Mouse (Mus musculus): ENCODE measurements around the gene Cebpa. TPM values are rescaled to one million over a fixed set of nuclear protein-coding genes. Genes with fewer than 3 reads are reported as not detected.

Gene Cebpa
- polyA plus RNA-seq, 1 experiment from 2014 or later: 1.1 TPM

DNA sequence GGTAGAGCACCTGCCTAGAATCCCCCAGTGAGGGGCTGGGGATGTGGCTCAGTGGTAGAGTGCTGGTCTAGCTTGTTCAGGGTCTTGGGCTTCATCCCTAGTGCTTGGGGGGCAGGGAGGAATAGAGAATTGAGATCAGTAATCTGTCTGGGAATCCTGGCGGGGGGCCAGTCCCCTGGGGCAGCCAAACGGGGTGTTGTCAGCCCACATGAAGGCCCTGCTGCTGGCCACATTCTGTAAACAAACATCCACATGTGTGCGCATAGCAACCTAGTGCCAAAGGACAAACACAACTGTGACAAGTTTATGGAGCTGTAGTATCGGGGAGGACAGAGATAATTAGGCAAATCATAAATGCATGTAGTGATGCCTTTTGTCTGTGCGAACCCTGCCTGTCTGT, 15.5 kb downstream of the Cebpa start:
- H3K4me2 ChIP-seq: no peak overlapping the region
- peaks cover 3% of the 10 kb centered on the region; the same call in 1 of the 2 replicates for H3K27me3 ChIP-seq
- no peaks in the 10 kb centered on the region for H3K36me3 ChIP-seq
- no peak overlapping the region for H3K9ac ChIP-seq
- H3K9me3 ChIP-seq: no peaks in the 10 kb centered on the region
- WGBS: 33% methylated on average over 5 of the region's 5 CpGs
- no peak for ATAC-seq (ENCODE audit: low FRiP score, low read depth)
- H3K4me1 ChIP-seq (replicated peaks): no peaks in the 10 kb centered on the region
- no peak overlapping the region for H3K4me3 ChIP-seq
- H3K27ac ChIP-seq (replicated peaks): no peak overlapping the region

- no peak for ATAC-seq (ENCODE audit: low FRiP score, low read depth)
- no peak overlapping the region for H3K4me2 ChIP-seq
- 75% methylated on average over 1 of the region's 1 CpGs for WGBS
Observed at GRCm38 (mm10) chr7:35137524-35137923, 18.4 kb downstream of the Cebpa start.

GRCm38 (mm10) chr7:35138481-35138880, 19.4 kb downstream of the Cebpa start:
- Histone ChIP-seq H3K27ac (replicated peaks) (no peak overlapping the region), H3K4me2 (no peak overlapping the region), H3K27me3 (no peaks in the 10 kb centered on the region), H3K9me3 (no peaks in the 10 kb centered on the region), H3K4me3 (no peak overlapping the region), H3K36me3 (no peaks in the 10 kb centered on the region), H3K9ac (no peak overlapping the region), H3K4me1 (replicated peaks) (no peaks in the 10 kb centered on the region)
- WGBS: 67% methylated on average over 4 of the region's 4 CpGs
- ATAC-seq (ENCODE audit: low FRiP score, low read depth): no peak

More at GRCm38 (mm10) chr7:35137524-35137923, 18.4 kb downstream of the Cebpa start:
- H3K4me3 ChIP-seq: no peak overlapping the region
- H3K27ac ChIP-seq (replicated peaks): no peak overlapping the region
- no peaks in the 10 kb centered on the region for H3K4me1 ChIP-seq (replicated peaks)
- no peaks in the 10 kb centered on the region for H3K9me3 ChIP-seq
- H3K36me3 ChIP-seq: no peaks in the 10 kb centered on the region
- H3K9ac ChIP-seq: no peak overlapping the region
- peaks cover 3% of the 10 kb centered on the region; the same call in 1 of the 2 replicates for H3K27me3 ChIP-seq

- no peak for ATAC-seq (ENCODE audit: low FRiP score, low read depth)
- H3K4me1 ChIP-seq (replicated peaks): no peaks in the 10 kb centered on the region
- no peak overlapping the region for H3K27ac ChIP-seq (replicated peaks)
- no peak overlapping the region for H3K4me3 ChIP-seq
- 85% methylated on average over 5 of the region's 5 CpGs for WGBS
- no peaks in the 10 kb centered on the region for H3K27me3 ChIP-seq
- H3K9me3 ChIP-seq: no peaks in the 10 kb centered on the region
- no peak overlapping the region for H3K4me2 ChIP-seq
- no peaks in the 10 kb centered on the region for H3K36me3 ChIP-seq
- H3K9ac ChIP-seq: no peak overlapping the region
Observed at GRCm38 (mm10) chr7:35139880-35140279, 20.8 kb downstream of the Cebpa start.

DNA sequence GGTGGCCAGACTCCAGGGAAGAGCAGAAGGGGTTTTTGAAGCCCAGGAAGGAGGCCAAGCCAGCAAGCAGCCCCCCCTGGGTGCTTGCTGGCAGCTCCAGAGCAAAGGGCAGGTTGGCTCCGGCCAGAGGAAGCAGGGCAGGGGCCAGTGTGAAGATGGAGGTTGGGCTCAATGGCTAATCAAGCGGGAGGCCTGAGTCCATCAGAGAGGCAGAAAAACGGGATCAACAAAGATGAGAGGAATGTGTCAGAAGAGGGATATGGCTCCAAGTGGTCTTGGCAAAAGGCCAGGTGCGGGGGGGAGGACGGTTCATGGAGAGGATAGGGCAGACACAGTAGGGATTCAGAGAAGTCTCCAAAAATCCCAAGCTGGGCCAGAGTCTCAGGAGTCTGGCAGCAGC, 22.4 kb downstream of the Cebpa start:
- Histone ChIP-seq H3K9ac (no peak overlapping the region), H3K4me1 (replicated peaks) (no peaks in the 10 kb centered on the region), H3K36me3 (no peaks in the 10 kb centered on the region), H3K4me3 (no peak overlapping the region), H3K27ac (replicated peaks) (no peak overlapping the region), H3K27me3 (no peaks in the 10 kb centered on the region), H3K4me2 (no peak overlapping the region), H3K9me3 (no peaks in the 10 kb centered on the region)
- WGBS: 61% methylated on average over 5 of the region's 5 CpGs
- no peak for ATAC-seq (ENCODE audit: low FRiP score, low read depth)

GRCm38 (mm10) chr7:35142522-35142921, 23.4 kb downstream of the Cebpa start:
- H3K4me2 ChIP-seq: no peak overlapping the region
- WGBS: 81% methylated on average over 8 of the region's 8 CpGs
- no peak overlapping the region for H3K9ac ChIP-seq
- no peak overlapping the region for H3K4me3 ChIP-seq
- no peaks in the 10 kb centered on the region for H3K27me3 ChIP-seq
- H3K27ac ChIP-seq (replicated peaks): no peak overlapping the region
- no peaks in the 10 kb centered on the region for H3K9me3 ChIP-seq
- H3K36me3 ChIP-seq: no peaks in the 10 kb centered on the region
- ATAC-seq (ENCODE audit: low FRiP score, low read depth): no peak
- no peaks in the 10 kb centered on the region for H3K4me1 ChIP-seq (replicated peaks)

DNA sequence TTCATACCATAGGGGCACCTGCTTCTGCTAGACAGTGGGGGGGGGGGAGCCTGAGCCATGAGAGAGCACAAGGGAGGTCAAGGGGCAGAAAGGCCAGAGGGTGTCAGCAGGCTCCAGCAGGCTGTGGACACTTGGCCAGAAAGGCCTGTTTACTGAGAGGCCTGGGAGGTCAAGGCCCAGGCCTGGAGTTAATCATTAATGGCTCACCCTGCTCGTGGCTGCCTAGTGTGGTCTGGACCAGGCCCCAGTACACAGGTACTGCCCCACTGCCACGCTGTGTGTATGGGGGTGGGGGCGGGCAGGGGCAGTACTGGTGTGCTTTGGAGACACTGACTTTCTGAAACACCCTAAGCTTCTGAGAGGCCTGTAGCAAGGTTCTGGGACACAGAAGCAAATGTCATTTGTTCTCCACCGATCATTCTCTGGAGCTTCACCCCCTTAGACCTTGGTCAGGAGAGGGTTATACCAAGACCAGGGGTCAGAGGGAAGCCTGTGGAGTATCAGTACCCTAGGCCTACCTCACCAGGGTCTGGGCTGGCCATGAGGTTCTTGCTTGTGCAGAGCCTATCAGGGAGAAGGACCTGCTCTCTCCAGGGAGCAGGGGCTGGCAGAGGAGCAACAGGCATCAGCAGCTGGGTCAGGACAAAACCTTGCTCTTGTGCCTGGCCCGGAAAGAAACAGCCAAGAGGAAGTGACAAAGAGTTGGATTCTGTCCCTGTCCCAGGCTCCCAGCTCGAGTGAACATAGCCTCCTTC, 24.9 kb downstream of the Cebpa start:
- no peak overlapping the region for H3K4me2 ChIP-seq
- WGBS: 68% methylated on average over 6 of the region's 6 CpGs
- H3K9me3 ChIP-seq: no peaks in the 10 kb centered on the region
- no peak overlapping the region for H3K4me3 ChIP-seq
- H3K9ac ChIP-seq: no peak overlapping the region
- ATAC-seq (ENCODE audit: low FRiP score, low read depth): no peak
- no peaks in the 10 kb centered on the region for H3K27me3 ChIP-seq
- no peaks in the 10 kb centered on the region for H3K4me1 ChIP-seq (replicated peaks)
- H3K36me3 ChIP-seq: no peaks in the 10 kb centered on the region
- no peak overlapping the region for H3K27ac ChIP-seq (replicated peaks)

DNA sequence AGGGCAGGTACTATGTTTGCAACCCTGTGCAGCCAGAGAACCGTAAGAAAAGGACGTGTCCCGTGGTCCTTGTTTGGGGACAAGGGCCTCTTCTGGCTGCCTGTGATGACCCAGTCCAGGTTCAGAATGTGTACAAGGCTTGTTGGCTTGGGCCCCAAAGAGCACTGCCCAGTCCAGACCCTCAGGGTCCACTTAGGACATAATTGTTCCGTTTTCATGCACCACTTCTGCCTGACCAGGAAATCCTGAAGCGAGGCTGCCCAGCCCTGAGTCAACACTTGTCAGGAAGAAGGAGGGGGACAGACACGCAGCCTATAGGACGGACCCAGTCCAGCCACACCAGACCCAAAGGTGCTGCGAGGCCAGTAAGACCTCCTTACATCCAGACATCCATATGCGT, 26.0 kb downstream of the Cebpa start:
- H3K9me3 ChIP-seq: no peaks in the 10 kb centered on the region
- no peak overlapping the region for H3K9ac ChIP-seq
- H3K36me3 ChIP-seq: no peaks in the 10 kb centered on the region
- H3K27ac ChIP-seq (replicated peaks): no peak overlapping the region
- H3K4me2 ChIP-seq: no peak overlapping the region
- H3K4me3 ChIP-seq: no peak overlapping the region
- H3K4me1 ChIP-seq (replicated peaks): no peaks in the 10 kb centered on the region
- ATAC-seq (ENCODE audit: low FRiP score, low read depth): no peak
- H3K27me3 ChIP-seq: no peaks in the 10 kb centered on the region
- WGBS: 81% methylated on average over 9 of the region's 9 CpGs

DNA sequence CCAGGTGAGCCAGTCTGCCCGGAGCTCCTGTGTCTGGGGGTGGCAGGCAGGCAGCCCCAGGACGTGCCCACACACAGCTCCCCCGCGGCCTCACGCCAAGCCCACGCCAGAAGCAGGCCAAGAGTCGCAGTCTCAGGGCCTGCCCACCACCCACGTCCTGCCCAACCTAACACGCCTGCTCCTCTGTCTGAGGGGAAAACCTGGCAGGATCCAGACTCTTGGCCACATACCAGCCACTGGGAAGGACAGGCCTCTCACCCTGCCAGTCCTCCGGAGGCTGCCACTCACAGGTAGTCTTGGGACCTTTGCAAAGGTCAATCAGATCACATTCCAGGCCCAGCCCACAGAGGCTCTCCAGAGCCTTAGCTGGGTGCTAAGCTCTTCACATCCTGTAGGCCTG, 27.2 kb downstream of the Cebpa start:
- Histone ChIP-seq H3K27me3 (no peaks in the 10 kb centered on the region), H3K4me2 (no peak overlapping the region), H3K4me1 (replicated peaks) (no peaks in the 10 kb centered on the region), H3K9me3 (no peaks in the 10 kb centered on the region), H3K36me3 (no peaks in the 10 kb centered on the region), H3K27ac (replicated peaks) (no peak overlapping the region), H3K9ac (no peak overlapping the region), H3K4me3 (no peak overlapping the region)
- WGBS: 82% methylated on average over 10 of the region's 10 CpGs
- ATAC-seq (ENCODE audit: low FRiP score, low read depth): no peak

DNA sequence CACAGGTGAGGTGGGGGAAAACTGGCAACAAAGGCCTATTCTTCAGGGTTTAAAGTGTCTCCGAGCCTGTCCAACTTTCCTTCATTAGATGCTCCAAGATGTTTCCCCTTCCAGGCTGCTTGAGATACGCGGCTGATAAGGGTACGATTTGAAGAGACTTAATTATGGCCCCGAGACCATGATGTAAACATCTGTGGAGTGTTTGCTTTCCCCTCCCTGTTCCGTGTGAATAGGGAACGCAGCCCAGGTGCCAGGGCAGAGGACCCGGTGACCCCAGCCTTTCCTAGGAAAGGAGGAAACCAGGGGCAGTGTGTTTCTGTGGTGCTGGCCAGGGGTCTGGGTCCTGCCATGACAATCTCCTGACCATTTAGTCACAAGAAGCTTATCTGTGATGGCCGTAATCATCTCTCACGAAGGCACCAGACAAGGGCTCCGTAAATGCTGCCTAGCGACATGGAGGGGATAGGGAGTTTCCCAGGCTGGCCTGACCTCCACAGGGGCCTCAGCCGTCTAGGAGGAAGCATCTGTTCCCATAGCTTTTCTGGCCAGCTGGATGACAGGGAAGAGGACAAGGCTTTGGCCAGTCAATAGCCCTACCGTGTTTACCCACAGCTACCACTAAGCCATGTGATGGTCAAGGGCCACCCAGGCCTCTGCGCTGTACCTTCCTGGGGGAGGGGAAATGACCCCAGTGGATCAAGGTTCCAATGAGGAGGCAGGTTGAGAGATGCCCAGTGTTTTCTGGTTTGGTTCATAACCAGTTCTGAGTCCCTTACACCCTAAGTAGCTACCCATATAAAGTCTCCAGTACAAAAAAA, 30.7 kb downstream of the Cebpa start:
- Histone ChIP-seq H3K9me3 (no peaks in the 10 kb centered on the region), H3K27me3 (no peaks in the 10 kb centered on the region), H3K9ac (no peak overlapping the region), H3K4me2 (no peak overlapping the region), H3K4me3 (no peak overlapping the region), H3K4me1 (replicated peaks) (no peaks in the 10 kb centered on the region), H3K36me3 (no peaks in the 10 kb centered on the region), H3K27ac (replicated peaks) (no peak overlapping the region)
- 76% methylated on average over 15 of the region's 15 CpGs for WGBS
- ATAC-seq (ENCODE audit: low FRiP score, low read depth): no peak

DNA sequence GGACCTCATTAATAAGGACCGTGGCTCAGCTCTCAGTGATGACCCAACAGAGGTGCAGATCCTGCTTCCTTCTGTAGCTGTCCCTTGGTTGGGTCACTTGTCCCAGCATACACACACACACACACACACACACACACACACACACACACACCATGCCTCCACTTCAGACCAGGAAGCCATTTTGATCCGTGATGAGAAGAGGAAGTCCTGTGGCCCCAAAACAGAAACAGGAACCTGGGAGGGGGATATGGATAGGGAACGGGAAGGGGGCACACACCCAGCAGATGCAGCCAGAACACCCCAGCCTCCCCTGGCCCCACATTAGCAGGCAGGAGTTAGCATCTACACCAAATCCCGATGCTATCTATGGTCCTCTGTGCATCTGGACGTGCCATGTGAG, 31.8 kb downstream of the Cebpa start:
- no peak overlapping the region for H3K27ac ChIP-seq (replicated peaks)
- H3K9me3 ChIP-seq: no peaks in the 10 kb centered on the region
- no peaks in the 10 kb centered on the region for H3K36me3 ChIP-seq
- no peak overlapping the region for H3K4me2 ChIP-seq
- WGBS: 85% methylated on average over 5 of the region's 5 CpGs
- no peak for ATAC-seq (ENCODE audit: low FRiP score, low read depth)
- H3K9ac ChIP-seq: no peak overlapping the region
- no peak overlapping the region for H3K4me3 ChIP-seq
- no peaks in the 10 kb centered on the region for H3K4me1 ChIP-seq (replicated peaks)
- no peaks in the 10 kb centered on the region for H3K27me3 ChIP-seq

- Histone ChIP-seq H3K36me3 (no peaks in the 10 kb centered on the region), H3K4me2 (no peak overlapping the region), H3K9me3 (no peaks in the 10 kb centered on the region), H3K27me3 (no peaks in the 10 kb centered on the region), H3K9ac (no peak overlapping the region), H3K27ac (replicated peaks) (no peak overlapping the region), H3K4me1 (replicated peaks) (no peaks in the 10 kb centered on the region), H3K4me3 (no peak overlapping the region)
- ATAC-seq (ENCODE audit: low FRiP score, low read depth): no peak
- WGBS: 80% methylated on average over 12 of the region's 12 CpGs
Observed at GRCm38 (mm10) chr7:35154449-35154848, 35.4 kb downstream of the Cebpa start.
